In genomic region chr2:7145541-7146043, GRCm38 (mm10) we compare ENCODE assay signal across 20 mouse cellular contexts.
DNase-seq lines count a peak whose midpoint lies in the region; ATAC-seq and TF ChIP-seq lines count a peak whose summit lies in the region.
"Had no signal": no experiment of that assay in that cellular context is flagged by ENCODE, and none has a peak within 500 bp of the region (broad histone marks: within the 10 kb centered on the region; RNA-seq: fewer than 3 reads in every experiment).

No protein-coding gene starts in this region.

- peak overlapping the region; percentile 71 for H3K27ac ChIP-seq in forebrain, postnatal 0 days (ENCODE audit: low read depth, low read length)
- H3K27ac ChIP-seq in forebrain, embryonic 11.5 days (ENCODE audit: low read depth, low read length), result no peak overlapping the region
- no peak overlapping the region for H3K27ac ChIP-seq in liver, adult 2 months (replicated peaks; ENCODE audit: insufficient read depth, low read depth, low read length)
- H3K27ac ChIP-seq in liver, postnatal 0 days (ENCODE audit: low read depth), result no peak overlapping the region
- H3K27ac ChIP-seq in intestine, embryonic 16.5 days (ENCODE audit: low read length), result no peak overlapping the region
- H3K27ac ChIP-seq in midbrain, embryonic 10.5 days (replicated peaks), result no peak overlapping the region
- H3K27ac ChIP-seq: embryonic facial prominence, embryonic 12.5 days; forebrain, embryonic 13.5 days; heart, embryonic 10.5 days; hindbrain, embryonic 13.5 days; hindbrain, postnatal 0 days had no signal

- ATAC-seq in forebrain, postnatal 0 days, result no peak
- no peak for ATAC-seq in forebrain, embryonic 11.5 days (replicated peaks; ENCODE audit: low FRiP score)
- no peak for ATAC-seq in liver, postnatal 0 days
- ATAC-seq in intestine, embryonic 16.5 days, result peak; percentile 66
- ATAC-seq: hindbrain, postnatal 0 days had no signal

- no peak for TF ChIP-seq CTCF in forebrain, postnatal 0 days (IDR thresholded peaks at IDR 0.05; ENCODE audit: low read depth)
- no peak for TF ChIP-seq CTCF in liver, adult 2 months (IDR thresholded peaks at IDR 0.05; ENCODE audit: low read depth, low read length)
- no peak for TF ChIP-seq CTCF in liver, postnatal 0 days (IDR thresholded peaks at IDR 0.05; ENCODE audit: low read depth)

- no peak overlapping the region for H3K4me2 ChIP-seq in forebrain, postnatal 0 days (ENCODE audit: low read depth)
- H3K4me2 ChIP-seq in forebrain, embryonic 11.5 days (ENCODE audit: low read depth, low read length, severe bottlenecking), result no peak overlapping the region
- H3K4me2 ChIP-seq in liver, postnatal 0 days (ENCODE audit: low read depth, low read length), result no peak overlapping the region
- no peak overlapping the region for H3K4me2 ChIP-seq in intestine, embryonic 16.5 days (ENCODE audit: low read depth, low read length)
- H3K4me2 ChIP-seq: embryonic facial prominence, embryonic 12.5 days; forebrain, embryonic 13.5 days; hindbrain, embryonic 13.5 days had no signal

- no peak overlapping the region for H3K9ac ChIP-seq in forebrain, postnatal 0 days
- no peak overlapping the region for H3K9ac ChIP-seq in forebrain, embryonic 11.5 days (ENCODE audit: low read length)
- no peak overlapping the region for H3K9ac ChIP-seq in liver, adult 2 months (ENCODE audit: low read depth, low read length)
- no peak overlapping the region for H3K9ac ChIP-seq in liver, postnatal 0 days (replicated peaks)
- no peak overlapping the region for H3K9ac ChIP-seq in intestine, embryonic 16.5 days (ENCODE audit: low read depth, low read length)
- H3K9ac ChIP-seq: embryonic facial prominence, embryonic 12.5 days; forebrain, embryonic 13.5 days; hindbrain, embryonic 13.5 days had no signal

- WGBS in forebrain, postnatal 0 days, result 74% methylated on average over 4 of the region's 4 CpGs
- 74% methylated on average over 4 of the region's 4 CpGs for WGBS in forebrain, embryonic 11.5 days
- WGBS in liver, adult 2 months, result 67% methylated on average over 4 of the region's 4 CpGs
- 62% methylated on average over 4 of the region's 4 CpGs for WGBS in liver, postnatal 0 days (ENCODE audit: insufficient replicate concordance)
- WGBS in intestine, embryonic 16.5 days, result 80% methylated on average over 4 of the region's 4 CpGs
- WGBS in midbrain, embryonic 10.5 days, result 86% methylated on average over 4 of the region's 4 CpGs

- no peak for TF ChIP-seq EP300 in liver, postnatal 0 days (IDR thresholded peaks at IDR 0.05; ENCODE audit: low read depth)

- H3K27me3 ChIP-seq in forebrain, postnatal 0 days (ENCODE audit: insufficient read depth, low read length), result no peaks in the 10 kb centered on the region
- H3K27me3 ChIP-seq in forebrain, embryonic 11.5 days (ENCODE audit: control insufficient read depth, insufficient read depth, low read length), result no peaks in the 10 kb centered on the region
- H3K27me3 ChIP-seq in liver, adult 2 months (ENCODE audit: control insufficient read depth, insufficient read depth, low read length), result no peaks in the 10 kb centered on the region
- no peaks in the 10 kb centered on the region for H3K27me3 ChIP-seq in liver, postnatal 0 days (ENCODE audit: insufficient read depth, low read length)
- no peaks in the 10 kb centered on the region for H3K27me3 ChIP-seq in intestine, embryonic 16.5 days (replicated peaks; ENCODE audit: control insufficient read depth, insufficient read depth, low read length)
- no peaks in the 10 kb centered on the region for H3K27me3 ChIP-seq in midbrain, embryonic 10.5 days (ENCODE audit: low read depth, poor library complexity, severe bottlenecking)
- H3K27me3 ChIP-seq: CH12.LX; embryonic facial prominence, embryonic 12.5 days; forebrain, embryonic 13.5 days; hindbrain, embryonic 13.5 days had no signal

- no peaks in the 10 kb centered on the region for H3K36me3 ChIP-seq in forebrain, postnatal 0 days (ENCODE audit: insufficient read depth)
- H3K36me3 ChIP-seq in forebrain, embryonic 11.5 days (ENCODE audit: control insufficient read depth, insufficient read depth, low read length), result no peaks in the 10 kb centered on the region
- H3K36me3 ChIP-seq in liver, adult 2 months (ENCODE audit: control insufficient read depth, insufficient read depth, low read length), result no peaks in the 10 kb centered on the region
- H3K36me3 ChIP-seq in liver, postnatal 0 days (replicated peaks; ENCODE audit: insufficient read depth, low read length), result no peaks in the 10 kb centered on the region
- H3K36me3 ChIP-seq in intestine, embryonic 16.5 days (ENCODE audit: control insufficient read depth, insufficient read depth, low read length), result no peaks in the 10 kb centered on the region
- H3K36me3 ChIP-seq in midbrain, embryonic 10.5 days, result no peaks in the 10 kb centered on the region
- H3K36me3 ChIP-seq: embryonic facial prominence, embryonic 12.5 days; heart, embryonic 10.5 days; hindbrain, embryonic 13.5 days had no signal

- H3K79me2 ChIP-seq in liver, adult 2 months (ENCODE audit: control insufficient read depth, insufficient read depth, low read length), result no peaks in the 10 kb centered on the region

- no peak for DNase-seq in forebrain, postnatal 0 days
- DNase-seq in forebrain, embryonic 11.5 days (ENCODE audit: low spot score), result no peak
- peak; percentile 19 for DNase-seq in liver, adult 2 months (ENCODE audit: extremely low read depth, low read depth, low spot score)
- no peak for DNase-seq in liver, postnatal 0 days
- DNase-seq in cerebellum, adult 8-10 months, result no peak
- no peak for DNase-seq in midbrain, embryonic 10.5 days (ENCODE audit: low spot score)
- DNase-seq: adrenal gland, adult 8-10 months; adrenal gland, postnatal 36 days; cerebellum, adult 2 months; cerebellum, postnatal 14 days; gastrocnemius, postnatal 36 days; heart, adult 18-20 months; heart, postnatal 10 days had no signal

- H3K4me1 ChIP-seq in forebrain, postnatal 0 days (ENCODE audit: insufficient read depth), result peaks cover 12% of the 10 kb centered on the region; the same call in 1 of the 2 replicates
- no peaks in the 10 kb centered on the region for H3K4me1 ChIP-seq in forebrain, embryonic 11.5 days (replicated peaks; ENCODE audit: control insufficient read depth, insufficient read depth, low read length)
- no peaks in the 10 kb centered on the region for H3K4me1 ChIP-seq in liver, adult 2 months (ENCODE audit: control insufficient read depth, insufficient read depth, low read length)
- H3K4me1 ChIP-seq in liver, postnatal 0 days (ENCODE audit: insufficient read depth), result no peaks in the 10 kb centered on the region
- H3K4me1 ChIP-seq in intestine, embryonic 16.5 days (ENCODE audit: control insufficient read depth, insufficient read depth, low read length), result no peaks in the 10 kb centered on the region
- no peaks in the 10 kb centered on the region for H3K4me1 ChIP-seq in midbrain, embryonic 10.5 days
- H3K4me1 ChIP-seq: embryonic facial prominence, embryonic 12.5 days; heart, embryonic 10.5 days; hindbrain, embryonic 13.5 days had no signal

- TF ChIP-seq POLR2A in liver, adult 2 months (IDR thresholded peaks at IDR 0.05; ENCODE audit: extremely low read depth, insufficient read depth, low read length), result no peak

- H3K9me3 ChIP-seq in forebrain, postnatal 0 days (ENCODE audit: low read length), result no peaks in the 10 kb centered on the region
- no peaks in the 10 kb centered on the region for H3K9me3 ChIP-seq in forebrain, embryonic 11.5 days (ENCODE audit: control insufficient read depth, low read length)
- H3K9me3 ChIP-seq in liver, postnatal 0 days (ENCODE audit: low read length), result no peaks in the 10 kb centered on the region
- no peaks in the 10 kb centered on the region for H3K9me3 ChIP-seq in intestine, embryonic 16.5 days (ENCODE audit: control insufficient read depth, low read length)
- H3K9me3 ChIP-seq in midbrain, embryonic 10.5 days (replicated peaks), result no peaks in the 10 kb centered on the region
- H3K9me3 ChIP-seq: embryonic facial prominence, embryonic 12.5 days; forebrain, embryonic 13.5 days; heart, embryonic 10.5 days; hindbrain, embryonic 13.5 days had no signal

- no peak overlapping the region for H3K4me3 ChIP-seq in forebrain, postnatal 0 days (ENCODE audit: low read depth, low read length)
- no peak overlapping the region for H3K4me3 ChIP-seq in forebrain, embryonic 11.5 days (ENCODE audit: low read depth, low read length)
- no peak overlapping the region for H3K4me3 ChIP-seq in liver, adult 2 months (ENCODE audit: insufficient read depth, low read depth, low read length)
- no peak overlapping the region for H3K4me3 ChIP-seq in liver, postnatal 0 days (ENCODE audit: low read depth, low read length)
- no peak overlapping the region for H3K4me3 ChIP-seq in intestine, embryonic 16.5 days (ENCODE audit: low read length)
- no peak overlapping the region for H3K4me3 ChIP-seq in midbrain, embryonic 10.5 days
- H3K4me3 ChIP-seq: embryonic facial prominence, embryonic 12.5 days; forebrain, embryonic 13.5 days; heart, embryonic 10.5 days; hindbrain, embryonic 13.5 days had no signal
